Mouse (Mus musculus): ENCODE results near the gene Furin. TPM values are rescaled to one million over a fixed set of nuclear protein-coding genes. Genes with fewer than 3 reads are reported as not detected.

The Furin gene
- total and polyA plus RNA-seq, 2 experiments from 2014 or later = 18.9 to 67.6 TPM

DNA sequence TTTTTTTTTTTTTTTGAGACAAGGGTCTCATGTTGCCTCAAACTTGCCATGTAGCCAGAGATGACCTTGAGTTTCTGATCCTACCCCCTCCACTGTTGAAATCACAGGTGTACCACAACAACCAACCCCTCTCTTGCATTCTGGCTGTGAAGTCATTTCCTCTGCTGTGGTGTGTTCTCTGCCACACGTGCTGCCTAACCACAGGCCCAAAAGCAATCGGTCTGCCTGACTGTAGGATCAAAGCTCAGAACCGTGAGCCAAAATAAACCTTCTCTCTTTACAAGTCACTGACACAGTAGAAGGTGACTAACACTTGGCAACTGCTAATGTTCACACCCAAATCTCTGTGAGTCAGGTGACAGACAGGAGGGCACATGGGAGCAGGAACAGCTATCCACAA, 44.8 kb downstream of the Furin start:
- Histone ChIP-seq H3K27me3 (ENCODE audit: control insufficient read depth, insufficient read depth, low read length) (no peaks in the 10 kb centered on the region), H3K9me3 (replicated peaks; ENCODE audit: control insufficient read depth, low read length) (no peaks in the 10 kb centered on the region), H3K4me1 (ENCODE audit: control insufficient read depth, insufficient read depth) (no peaks in the 10 kb centered on the region), H3K27ac (ENCODE audit: low read depth) (no peak overlapping the region), H3K9ac (replicated peaks; ENCODE audit: low read depth, low read length) (no peak overlapping the region), H3K36me3 (replicated peaks; ENCODE audit: control insufficient read depth, insufficient read depth, low read length) (peaks cover 88% of the 10 kb centered on the region), H3K4me3 (ENCODE audit: low read depth, low read length) (no peak overlapping the region), H3K4me2 (ENCODE audit: low read depth, low read length) (no peak overlapping the region)
- no peak for TF ChIP-seq EP300 (IDR thresholded peaks at IDR 0.05; ENCODE audit: low read depth)
- no peak for TF ChIP-seq CTCF (IDR thresholded peaks at IDR 0.05; ENCODE audit: low read depth)
- WGBS = 48% methylated on average over 3 of the region's 3 CpGs
- no peak for ATAC-seq (ENCODE audit: insufficient read depth, low read depth)
- no peak for DNase-seq (ENCODE audit: low spot score)

DNA sequence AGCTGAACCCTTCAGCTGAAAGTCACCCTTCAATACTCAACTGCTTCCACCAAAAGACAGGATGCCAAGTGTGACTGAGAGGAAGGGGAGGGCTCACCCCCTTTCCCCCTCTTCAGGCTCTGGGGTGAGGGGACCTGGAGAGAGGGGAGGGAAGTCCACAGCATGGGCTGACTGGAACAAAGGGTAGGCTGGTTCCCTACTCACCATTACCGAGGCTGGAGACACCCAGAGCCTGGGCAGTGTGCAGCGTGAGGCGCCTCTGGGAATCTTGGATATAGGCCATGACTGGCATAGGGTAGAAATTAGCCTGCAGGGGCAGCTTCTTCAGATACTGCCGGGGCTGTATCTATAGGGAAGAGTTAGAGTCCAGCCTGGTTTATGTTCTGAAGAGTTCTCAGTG, 47.2 kb downstream of the Furin start:
- Histone ChIP-seq H3K27ac (ENCODE audit: low read depth) (no peak overlapping the region), H3K9me3 (replicated peaks; ENCODE audit: control insufficient read depth, low read length) (no peaks in the 10 kb centered on the region), H3K36me3 (replicated peaks; ENCODE audit: control insufficient read depth, insufficient read depth, low read length) (peaks cover 86% of the 10 kb centered on the region), H3K4me2 (ENCODE audit: low read depth, low read length) (no peak overlapping the region), H3K4me1 (ENCODE audit: control insufficient read depth, insufficient read depth) (no peaks in the 10 kb centered on the region), H3K4me3 (ENCODE audit: low read depth, low read length) (no peak overlapping the region), H3K9ac (replicated peaks; ENCODE audit: low read depth, low read length) (0 out of 2 replicates have a peak overlapping the region, but pooled peaks have one; percentile 26), H3K27me3 (ENCODE audit: control insufficient read depth, insufficient read depth, low read length) (no peaks in the 10 kb centered on the region)
- 37% methylated on average over 4 of the region's 4 CpGs for WGBS
- ATAC-seq (ENCODE audit: insufficient read depth, low read depth) = no peak
- DNase-seq (ENCODE audit: low spot score) = no peak
- TF ChIP-seq CTCF (IDR thresholded peaks at IDR 0.05; ENCODE audit: low read depth) (no peak), EP300 (IDR thresholded peaks at IDR 0.05; ENCODE audit: low read depth) (no peak)

DNA sequence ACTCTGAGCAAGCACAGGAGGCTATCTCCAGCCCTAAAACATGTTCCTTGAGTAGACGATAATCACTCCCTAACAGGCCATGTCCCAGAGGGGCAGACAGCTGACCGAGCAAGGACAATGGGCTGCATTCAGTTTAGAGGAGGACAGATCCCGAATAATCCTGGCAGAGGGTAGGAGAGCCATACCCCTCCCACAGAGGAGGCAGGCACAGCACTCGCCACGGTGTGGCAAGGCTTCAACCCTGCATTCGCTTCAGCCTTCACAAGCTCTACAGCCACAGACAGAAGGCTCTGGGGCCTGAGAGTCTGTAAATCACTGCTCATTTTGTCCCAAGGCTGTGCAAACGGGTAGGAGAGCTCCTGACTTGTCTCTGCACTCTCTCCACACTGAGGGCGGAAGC, 48.1 kb downstream of the Furin start:
- DNase-seq (ENCODE audit: low spot score) (no peak), ATAC-seq (ENCODE audit: insufficient read depth, low read depth) (peak; percentile 62)
- peak overlapping the region; percentile 43 for H3K27ac ChIP-seq (ENCODE audit: low read depth)
- WGBS = 65% methylated on average over 8 of the region's 8 CpGs
- H3K9me3 ChIP-seq (replicated peaks; ENCODE audit: control insufficient read depth, low read length) = no peaks in the 10 kb centered on the region
- no peak overlapping the region for H3K4me3 ChIP-seq (ENCODE audit: low read depth, low read length)
- no peak overlapping the region for H3K4me2 ChIP-seq (ENCODE audit: low read depth, low read length)
- no peaks in the 10 kb centered on the region for H3K27me3 ChIP-seq (ENCODE audit: control insufficient read depth, insufficient read depth, low read length)
- no peak overlapping the region for H3K9ac ChIP-seq (replicated peaks; ENCODE audit: low read depth, low read length)
- no peak for TF ChIP-seq EP300 (IDR thresholded peaks at IDR 0.05; ENCODE audit: low read depth)
- no peak for TF ChIP-seq CTCF (IDR thresholded peaks at IDR 0.05; ENCODE audit: low read depth)
- H3K4me1 ChIP-seq (ENCODE audit: control insufficient read depth, insufficient read depth) = no peaks in the 10 kb centered on the region
- peaks cover 86% of the 10 kb centered on the region for H3K36me3 ChIP-seq (replicated peaks; ENCODE audit: control insufficient read depth, insufficient read depth, low read length)

DNA sequence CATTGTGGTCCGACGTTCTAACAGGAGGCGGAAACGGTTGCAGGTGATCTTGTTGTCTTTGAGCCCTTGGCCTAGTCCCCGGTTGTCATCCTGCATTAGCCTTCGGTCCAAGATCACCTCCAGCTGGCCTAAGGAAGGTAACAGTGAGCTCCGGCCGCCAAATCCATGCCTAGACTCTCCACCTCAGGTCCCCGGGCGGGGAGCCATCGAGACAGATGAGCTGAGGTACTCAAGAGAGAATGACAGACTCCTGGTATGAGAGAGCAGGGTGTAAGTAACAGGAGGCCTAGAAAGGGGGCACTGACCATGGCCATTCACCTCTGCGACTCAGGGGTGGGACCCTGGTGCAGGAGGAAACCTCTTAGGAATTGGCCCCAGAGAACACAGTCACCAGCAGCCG, 48.9 kb downstream of the Furin start:
- Histone ChIP-seq H3K4me2 (ENCODE audit: low read depth, low read length) (no peak overlapping the region), H3K27ac (ENCODE audit: low read depth) (peak overlapping the region; percentile 43), H3K9me3 (replicated peaks; ENCODE audit: control insufficient read depth, low read length) (no peaks in the 10 kb centered on the region), H3K27me3 (ENCODE audit: control insufficient read depth, insufficient read depth, low read length) (no peaks in the 10 kb centered on the region), H3K9ac (replicated peaks; ENCODE audit: low read depth, low read length) (no peak overlapping the region), H3K36me3 (replicated peaks; ENCODE audit: control insufficient read depth, insufficient read depth, low read length) (peaks cover 84% of the 10 kb centered on the region), H3K4me3 (ENCODE audit: low read depth, low read length) (no peak overlapping the region), H3K4me1 (ENCODE audit: control insufficient read depth, insufficient read depth) (no peaks in the 10 kb centered on the region)
- ATAC-seq (ENCODE audit: insufficient read depth, low read depth) (no peak), DNase-seq (ENCODE audit: low spot score) (no peak)
- 83% methylated on average over 13 of the region's 13 CpGs for WGBS
- TF ChIP-seq CTCF (IDR thresholded peaks at IDR 0.05; ENCODE audit: low read depth) = no peak
- TF ChIP-seq EP300 (IDR thresholded peaks at IDR 0.05; ENCODE audit: low read depth) = no peak

DNA sequence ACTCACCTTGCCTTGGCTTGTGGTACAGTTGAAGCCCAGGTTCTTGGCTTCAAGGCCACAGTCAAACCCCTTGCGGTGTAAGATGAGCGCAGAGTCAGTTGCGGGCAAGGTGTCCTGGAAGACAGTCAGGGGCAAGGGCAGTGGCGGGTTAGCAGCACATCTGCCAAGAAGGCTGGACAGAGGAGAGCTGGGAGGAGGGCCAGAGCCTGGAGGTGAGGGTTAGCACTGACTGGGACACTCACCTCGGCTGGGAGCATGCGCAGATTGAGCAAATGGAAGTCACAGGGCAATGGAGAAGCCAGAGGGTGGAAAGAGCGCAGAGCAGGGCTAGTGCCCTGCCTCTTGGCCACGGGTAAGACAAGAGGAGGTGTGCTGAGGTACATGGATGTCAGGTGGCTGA, 52.3 kb downstream of the Furin start:
- ATAC-seq (ENCODE audit: insufficient read depth, low read depth) = no peak
- H3K9me3 ChIP-seq (replicated peaks; ENCODE audit: control insufficient read depth, low read length) = no peaks in the 10 kb centered on the region
- TF ChIP-seq CTCF (IDR thresholded peaks at IDR 0.05; ENCODE audit: low read depth) (no peak), EP300 (IDR thresholded peaks at IDR 0.05; ENCODE audit: low read depth) (no peak)

DNA sequence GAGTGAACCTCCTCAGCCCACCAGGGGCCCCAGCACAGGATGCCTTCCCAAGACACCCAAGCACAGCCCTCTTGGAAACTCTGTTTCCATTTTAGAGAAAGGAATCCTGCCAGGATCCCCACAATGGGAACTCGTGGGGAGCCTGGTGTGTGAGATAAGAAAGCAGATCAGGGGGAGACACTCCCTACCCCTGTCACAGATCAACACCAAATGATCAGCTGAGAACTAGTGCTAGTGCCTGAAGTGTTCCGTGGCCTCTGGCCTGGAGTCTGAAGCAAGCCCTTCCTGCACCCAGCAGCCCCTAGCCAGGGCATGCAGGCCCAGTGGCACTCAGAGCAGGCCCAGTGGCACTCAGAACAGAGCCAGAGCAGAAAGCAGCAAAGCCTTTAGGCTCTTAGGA, 54.4 kb downstream of the Furin start:
- peaks cover 49% of the 10 kb centered on the region for H3K36me3 ChIP-seq (replicated peaks; ENCODE audit: control insufficient read depth, insufficient read depth, low read length)
- H3K27me3 ChIP-seq (ENCODE audit: control insufficient read depth, insufficient read depth, low read length) = no peaks in the 10 kb centered on the region
- ATAC-seq (ENCODE audit: insufficient read depth, low read depth) = no peak
- no peak overlapping the region for H3K27ac ChIP-seq (ENCODE audit: low read depth)
- no peaks in the 10 kb centered on the region for H3K9me3 ChIP-seq (replicated peaks; ENCODE audit: control insufficient read depth, low read length)
- no peak overlapping the region for H3K4me2 ChIP-seq (ENCODE audit: low read depth, low read length)
- no peak for TF ChIP-seq EP300 (IDR thresholded peaks at IDR 0.05; ENCODE audit: low read depth)
- DNase-seq (ENCODE audit: low spot score) = no peak
- H3K4me1 ChIP-seq (ENCODE audit: control insufficient read depth, insufficient read depth) = no peaks in the 10 kb centered on the region
- H3K9ac ChIP-seq (replicated peaks; ENCODE audit: low read depth, low read length) = no peak overlapping the region
- 52% methylated on average over 2 of the region's 2 CpGs for WGBS
- H3K4me3 ChIP-seq (ENCODE audit: low read depth, low read length) = no peak overlapping the region

More for the DNA sequence above, 52.3 kb downstream of the Furin start:
- Histone ChIP-seq H3K36me3 (replicated peaks; ENCODE audit: control insufficient read depth, insufficient read depth, low read length) (peaks cover 67% of the 10 kb centered on the region), H3K4me2 (ENCODE audit: low read depth, low read length) (no peak overlapping the region), H3K27ac (ENCODE audit: low read depth) (no peak overlapping the region), H3K4me1 (ENCODE audit: control insufficient read depth, insufficient read depth) (no peaks in the 10 kb centered on the region), H3K4me3 (ENCODE audit: low read depth, low read length) (no peak overlapping the region), H3K9ac (replicated peaks; ENCODE audit: low read depth, low read length) (no peak overlapping the region), H3K27me3 (ENCODE audit: control insufficient read depth, insufficient read depth, low read length) (no peaks in the 10 kb centered on the region)
- no peak for DNase-seq (ENCODE audit: low spot score)
- 91% methylated on average over 8 of the region's 8 CpGs for WGBS
